Mouse (Mus musculus): ENCODE data around the gene Katnbl1. TPM values are rescaled to one million over a fixed set of nuclear protein-coding genes. Genes with fewer than 3 reads are reported as not detected.

Katnbl1 gene
- polyA plus RNA-seq, 1 experiment from 2014 or later = 55.1 TPM

DNA sequence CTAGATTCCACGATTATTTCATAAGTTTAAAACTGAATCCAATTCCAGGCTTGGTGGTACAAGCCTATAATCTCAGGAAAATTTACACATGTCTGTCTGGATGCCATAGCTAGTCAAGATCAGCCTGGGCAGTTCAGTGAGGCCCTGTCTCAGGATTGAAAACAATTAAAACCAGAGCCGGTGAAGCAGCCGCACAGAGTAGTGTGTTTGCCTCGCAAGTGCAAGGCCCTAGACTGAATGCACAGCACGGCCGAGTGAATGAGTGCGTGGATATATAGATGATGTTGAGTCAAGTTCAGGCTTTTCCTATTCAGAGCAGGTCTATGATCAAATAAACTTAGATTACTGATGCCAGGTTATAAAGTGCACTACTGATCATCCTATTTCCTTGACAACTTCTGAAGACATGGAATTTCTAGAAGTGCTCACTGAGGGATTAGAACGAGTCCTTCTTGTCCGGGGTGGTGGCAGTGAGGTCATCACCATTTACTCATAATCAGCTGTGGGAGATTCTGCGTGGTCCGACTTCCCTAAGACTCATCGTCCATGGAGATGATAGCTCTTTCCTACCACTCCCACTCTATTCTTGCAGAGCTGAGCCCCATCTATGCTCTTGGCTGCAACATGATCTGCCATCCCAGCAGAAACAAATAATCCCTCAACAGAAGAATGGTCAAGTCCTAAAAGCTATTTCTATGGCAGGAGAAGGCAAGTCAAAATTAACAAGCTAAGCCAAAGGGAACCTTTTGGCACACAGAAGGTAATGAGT, 18.8 kb upstream of the Katnbl1 start:
- WGBS = 94% methylated on average over 12 of the region's 12 CpGs
- Histone ChIP-seq H3K4me2 (replicated peaks; ENCODE audit: low read depth, low read length) (no peak overlapping the region), H3K9me3 (ENCODE audit: control insufficient read depth, low read length) (no peaks in the 10 kb centered on the region), H3K27ac (ENCODE audit: low read depth, low read length) (no peak overlapping the region), H3K36me3 (ENCODE audit: control insufficient read depth, insufficient read depth, low read length) (peaks cover 4% of the 10 kb centered on the region; the same call in 1 of the 2 replicates), H3K9ac (ENCODE audit: low read depth, low read length) (no peak overlapping the region), H3K4me3 (ENCODE audit: low read depth, low read length) (no peak overlapping the region), H3K27me3 (ENCODE audit: control insufficient read depth, insufficient read depth, low read length) (no peaks in the 10 kb centered on the region), H3K4me1 (replicated peaks; ENCODE audit: control insufficient read depth, insufficient read depth, low read length) (no peaks in the 10 kb centered on the region)
- DNase-seq (ENCODE audit: low spot score) (no peak), ATAC-seq (ENCODE audit: low FRiP score) (no peak)

DNA sequence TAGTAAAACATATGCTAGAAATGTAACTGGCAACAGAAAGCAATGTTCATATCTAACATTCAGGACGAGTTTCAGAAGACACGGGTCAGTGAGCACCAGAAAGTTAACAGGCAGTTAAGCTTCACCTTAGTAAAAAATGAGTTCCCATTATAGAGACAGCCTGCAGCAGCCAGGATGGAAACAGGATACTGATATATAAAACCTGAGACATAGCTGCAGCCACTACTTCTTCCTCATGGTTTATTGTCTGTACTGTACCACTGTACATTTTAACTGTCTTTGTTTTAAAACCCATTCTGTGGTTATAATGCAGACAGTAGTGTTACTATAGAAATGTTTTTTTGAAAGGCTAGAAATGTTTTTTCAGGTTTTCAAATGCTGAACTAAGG, 18.2 kb upstream of the Katnbl1 start:
- Histone ChIP-seq H3K4me2 (replicated peaks; ENCODE audit: low read depth, low read length) (no peak overlapping the region), H3K4me3 (ENCODE audit: low read depth, low read length) (no peak overlapping the region), H3K27ac (ENCODE audit: low read depth, low read length) (no peak overlapping the region), H3K27me3 (ENCODE audit: control insufficient read depth, insufficient read depth, low read length) (no peaks in the 10 kb centered on the region), H3K4me1 (replicated peaks; ENCODE audit: control insufficient read depth, insufficient read depth, low read length) (no peaks in the 10 kb centered on the region), H3K9me3 (ENCODE audit: control insufficient read depth, low read length) (no peaks in the 10 kb centered on the region), H3K36me3 (ENCODE audit: control insufficient read depth, insufficient read depth, low read length) (peaks cover 4% of the 10 kb centered on the region; the same call in 1 of the 2 replicates), H3K9ac (ENCODE audit: low read depth, low read length) (no peak overlapping the region)
- ATAC-seq (ENCODE audit: low FRiP score) (no peak), DNase-seq (ENCODE audit: low spot score) (no peak)
- WGBS = 86% methylated on average over 2 of the region's 2 CpGs

- peaks cover 4% of the 10 kb centered on the region; the same call in 1 of the 2 replicates for H3K36me3 ChIP-seq (ENCODE audit: control insufficient read depth, insufficient read depth, low read length)
- WGBS = 18% methylated on average over 15 of the region's 15 CpGs
- H3K9me3 ChIP-seq (ENCODE audit: control insufficient read depth, low read length) = no peaks in the 10 kb centered on the region
- ATAC-seq (ENCODE audit: low FRiP score) (peak; percentile 31; the same call in 1 of the 2 replicates), DNase-seq (ENCODE audit: low spot score) (no peak)
- H3K9ac ChIP-seq (ENCODE audit: low read depth, low read length) = peak overlapping the region; percentile 84
- peak overlapping the region; percentile 93 for H3K4me3 ChIP-seq (ENCODE audit: low read depth, low read length)
- peak overlapping the region; percentile 47 for H3K4me2 ChIP-seq (replicated peaks; ENCODE audit: low read depth, low read length)
- H3K27ac ChIP-seq (ENCODE audit: low read depth, low read length) = no peak overlapping the region
- no peaks in the 10 kb centered on the region; the same call in 1 of the 2 replicates for H3K4me1 ChIP-seq (replicated peaks; ENCODE audit: control insufficient read depth, insufficient read depth, low read length)
- H3K27me3 ChIP-seq (ENCODE audit: control insufficient read depth, insufficient read depth, low read length) = no peaks in the 10 kb centered on the region
These were observed 11.8 kb upstream of the Katnbl1 start for GRCm38 (mm10) chr2:112367222-112367621.

DNA sequence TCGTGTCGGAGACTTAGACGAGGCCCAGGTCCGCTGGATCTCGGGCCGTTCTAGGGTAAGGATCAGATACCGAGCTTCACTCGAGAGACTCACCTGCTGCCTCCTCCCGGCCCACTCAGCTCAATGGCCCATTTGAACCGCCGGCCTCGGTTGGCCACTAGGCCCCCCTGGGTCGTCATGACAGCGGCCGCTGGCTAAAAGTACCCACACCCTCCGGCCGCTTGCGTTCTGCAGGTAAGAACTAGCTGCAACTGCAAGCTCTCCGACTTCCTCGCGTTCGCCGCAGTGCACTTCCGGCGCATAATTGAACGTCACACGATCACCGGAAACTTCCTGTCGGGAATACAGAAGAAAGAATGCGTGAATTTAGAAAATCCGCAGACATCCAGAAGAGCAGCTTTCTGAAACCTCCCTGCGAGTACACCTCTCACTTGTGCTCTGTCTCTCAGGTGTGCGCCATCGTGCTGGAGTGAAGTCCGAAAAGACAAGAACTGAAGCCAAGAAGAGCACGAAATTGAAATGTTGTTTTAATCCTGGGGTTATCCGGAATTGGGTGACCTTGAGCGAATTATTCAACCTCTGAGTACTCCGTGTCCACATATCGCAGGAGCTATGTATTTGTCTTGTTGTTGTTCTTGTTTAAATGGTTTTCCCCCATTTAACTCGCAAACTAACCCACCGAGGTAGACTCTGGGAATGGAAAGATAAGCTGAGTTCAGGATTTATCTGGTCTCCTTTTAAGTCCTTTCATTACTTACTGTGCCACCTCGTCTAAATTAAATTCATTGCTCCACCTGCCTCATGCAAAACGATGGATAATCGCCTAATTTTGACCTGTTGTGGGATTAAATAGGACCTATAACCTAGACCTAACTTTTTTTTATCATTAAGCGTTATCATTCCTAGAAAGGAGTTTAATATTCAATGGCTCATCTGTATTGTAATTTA, 11.0 kb upstream of the Katnbl1 start, which contains the start of gene Emc4:
TSS of gene Emc4 (minus strand) at position 302 of the 948 bp plus-strand sequence.
- Histone ChIP-seq H3K27me3 (ENCODE audit: control insufficient read depth, insufficient read depth, low read length) (no peaks in the 10 kb centered on the region), H3K4me1 (replicated peaks; ENCODE audit: control insufficient read depth, insufficient read depth, low read length) (no peaks in the 10 kb centered on the region; the same call in 1 of the 2 replicates), H3K9me3 (ENCODE audit: control insufficient read depth, low read length) (no peaks in the 10 kb centered on the region), H3K27ac (ENCODE audit: low read depth, low read length) (peak within 1 kb of the TSS; percentile 67), H3K9ac (ENCODE audit: low read depth, low read length) (peak within 1 kb of the TSS; percentile 84), H3K4me3 (ENCODE audit: low read depth, low read length) (peak within 1 kb of the TSS; percentile 93), H3K36me3 (ENCODE audit: control insufficient read depth, insufficient read depth, low read length) (peaks cover 4% of the 10 kb centered on the region; the same call in 1 of the 2 replicates), H3K4me2 (replicated peaks; ENCODE audit: low read depth, low read length) (peak within 1 kb of the TSS; percentile 47)
- WGBS = 2% methylated on average over 46 of the region's 46 CpGs
- DNase-seq (ENCODE audit: low spot score) (peak; percentile 93), ATAC-seq (ENCODE audit: low FRiP score) (peak; percentile 90)

- no peak overlapping the region for H3K4me3 ChIP-seq (ENCODE audit: low read depth, low read length)
- no peak for ATAC-seq (ENCODE audit: low FRiP score)
- no peaks in the 10 kb centered on the region for H3K9me3 ChIP-seq (ENCODE audit: control insufficient read depth, low read length)
- no peak overlapping the region for H3K27ac ChIP-seq (ENCODE audit: low read depth, low read length)
- DNase-seq (ENCODE audit: low spot score) = no peak
- 82% methylated on average over 5 of the region's 5 CpGs for WGBS
- H3K4me1 ChIP-seq (replicated peaks; ENCODE audit: control insufficient read depth, insufficient read depth, low read length) = no peaks in the 10 kb centered on the region; the same call in 1 of the 2 replicates
- no peak overlapping the region for H3K9ac ChIP-seq (ENCODE audit: low read depth, low read length)
- no peaks in the 10 kb centered on the region for H3K27me3 ChIP-seq (ENCODE audit: control insufficient read depth, insufficient read depth, low read length)
- no peak overlapping the region for H3K4me2 ChIP-seq (replicated peaks; ENCODE audit: low read depth, low read length)
- no peaks in the 10 kb centered on the region for H3K36me3 ChIP-seq (ENCODE audit: control insufficient read depth, insufficient read depth, low read length)
These were observed 9.1 kb upstream of the Katnbl1 start for GRCm38 (mm10) chr2:112369941-112370340.

GRCm38 (mm10) chr2:112373141-112373540, 5.9 kb upstream of the Katnbl1 start:
- H3K4me3 ChIP-seq (ENCODE audit: low read depth, low read length) = no peak overlapping the region
- H3K4me1 ChIP-seq (replicated peaks; ENCODE audit: control insufficient read depth, insufficient read depth, low read length) = no peaks in the 10 kb centered on the region
- H3K4me2 ChIP-seq (replicated peaks; ENCODE audit: low read depth, low read length) = no peak overlapping the region
- H3K9ac ChIP-seq (ENCODE audit: low read depth, low read length) = no peak overlapping the region
- H3K27me3 ChIP-seq (ENCODE audit: control insufficient read depth, insufficient read depth, low read length) = no peaks in the 10 kb centered on the region
- ATAC-seq (ENCODE audit: low FRiP score) (no peak), DNase-seq (ENCODE audit: low spot score) (no peak)
- no peaks in the 10 kb centered on the region for H3K36me3 ChIP-seq (ENCODE audit: control insufficient read depth, insufficient read depth, low read length)
- H3K27ac ChIP-seq (ENCODE audit: low read depth, low read length) = no peak overlapping the region
- WGBS = 55% methylated on average over 4 of the region's 4 CpGs
- H3K9me3 ChIP-seq (ENCODE audit: control insufficient read depth, low read length) = no peaks in the 10 kb centered on the region

DNA sequence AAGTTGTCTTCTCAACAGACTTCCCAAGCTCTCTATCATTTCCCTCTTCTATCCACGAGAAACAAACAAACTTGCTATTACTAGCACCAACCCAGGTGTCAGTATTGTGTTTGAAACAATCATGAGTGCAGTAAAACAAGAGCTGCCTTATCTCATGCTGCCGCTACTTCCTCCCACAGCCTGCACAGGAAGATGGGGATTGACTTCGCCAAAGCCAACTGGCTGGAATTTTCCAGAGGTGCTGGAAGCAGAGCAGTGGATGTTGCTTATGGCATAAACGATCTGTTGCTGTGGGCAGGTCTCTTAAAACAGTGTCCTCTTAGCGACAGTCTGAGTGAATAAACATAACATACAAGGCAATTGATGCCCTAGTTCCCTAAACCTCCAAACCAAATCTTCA, 4.4 kb upstream of the Katnbl1 start:
- no peak overlapping the region for H3K9ac ChIP-seq (ENCODE audit: low read depth, low read length)
- no peak for DNase-seq (ENCODE audit: low spot score)
- no peak overlapping the region for H3K4me2 ChIP-seq (replicated peaks; ENCODE audit: low read depth, low read length)
- ATAC-seq (ENCODE audit: low FRiP score) = no peak
- no peaks in the 10 kb centered on the region for H3K36me3 ChIP-seq (ENCODE audit: control insufficient read depth, insufficient read depth, low read length)
- no peak overlapping the region for H3K4me3 ChIP-seq (ENCODE audit: low read depth, low read length)
- 62% methylated on average over 5 of the region's 5 CpGs for WGBS
- H3K27me3 ChIP-seq (ENCODE audit: control insufficient read depth, insufficient read depth, low read length) = no peaks in the 10 kb centered on the region
- no peaks in the 10 kb centered on the region for H3K4me1 ChIP-seq (replicated peaks; ENCODE audit: control insufficient read depth, insufficient read depth, low read length)
- no peak overlapping the region for H3K27ac ChIP-seq (ENCODE audit: low read depth, low read length)
- H3K9me3 ChIP-seq (ENCODE audit: control insufficient read depth, low read length) = no peaks in the 10 kb centered on the region

- Histone ChIP-seq H3K36me3 (ENCODE audit: control insufficient read depth, insufficient read depth, low read length) (no peaks in the 10 kb centered on the region), H3K4me2 (replicated peaks; ENCODE audit: low read depth, low read length) (peak overlapping the region; percentile 32), H3K9me3 (ENCODE audit: control insufficient read depth, low read length) (no peaks in the 10 kb centered on the region), H3K27me3 (ENCODE audit: control insufficient read depth, insufficient read depth, low read length) (no peaks in the 10 kb centered on the region), H3K9ac (ENCODE audit: low read depth, low read length) (peak overlapping the region; percentile 94; the same call in 1 of the 2 replicates), H3K4me1 (replicated peaks; ENCODE audit: control insufficient read depth, insufficient read depth, low read length) (no peaks in the 10 kb centered on the region), H3K4me3 (ENCODE audit: low read depth, low read length) (peak overlapping the region; percentile 93), H3K27ac (ENCODE audit: low read depth, low read length) (no peak overlapping the region)
- peak; percentile 9 for DNase-seq (ENCODE audit: low spot score)
- WGBS = 57% methylated on average over 8 of the region's 8 CpGs
- ATAC-seq (ENCODE audit: low FRiP score) = no peak
These were observed 1.1 kb downstream of the Katnbl1 start for GRCm38 (mm10) chr2:112380131-112380530.
